Mouse (Mus musculus): Measurements from ENCODE around the gene Oasl1.
"Not testable (repeated sequence)": the region's sequence is repeated elsewhere in the genome, so short reads cannot be mapped to it uniquely, and the experiment has no call there.

DNA sequence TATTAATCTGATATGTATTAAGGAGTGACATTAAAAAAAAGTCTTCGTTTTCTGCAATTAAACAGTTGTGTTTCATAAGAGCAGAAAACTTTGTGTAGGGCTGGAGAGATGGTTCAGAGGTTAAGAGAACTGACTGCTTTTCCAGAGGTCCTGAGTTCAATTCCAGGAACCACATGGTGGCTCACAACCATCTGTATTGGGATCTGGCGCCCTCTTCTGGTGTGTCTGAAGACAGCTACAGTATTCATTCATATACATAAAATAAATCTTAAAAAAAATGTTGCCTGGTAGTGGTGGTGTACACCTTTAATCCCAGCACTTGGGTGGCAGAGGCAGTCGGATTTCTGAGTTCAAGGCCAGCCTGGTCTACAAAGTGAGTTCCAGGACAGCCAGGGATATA, 18.1 kb downstream of the Oasl1 start:
- TF ChIP-seq POLR2A (IDR thresholded peaks at IDR 0.05; ENCODE audit: borderline replicate concordance, control insufficient read depth, low read depth, low read length); CTCF (IDR thresholded peaks at IDR 0.05; ENCODE audit: control insufficient read depth, insufficient read depth, low read length): not testable (repeated sequence)

Data from bone marrow, adult 2 months (tissue).